Mouse (Mus musculus): ENCODE measurements at regions not wholly inside any gene's neighbourhood (a gene's known extent, or its start where the extent isn't known, plus 50 kb on each side); places are given as distances from the start of the nearest gene placed in this dataset.
A peak's percentile ranks its signal among the peaks of the same experiment; 100 is the strongest.

GRCm38 (mm10) chr4:101329060-101329459 lies 64.0 kb upstream of the Jak1 start:
- Histone ChIP-seq H3K4me2 (ENCODE audit: low read depth, low read length) (no peak overlapping the region), H3K27me3 (ENCODE audit: control insufficient read depth, insufficient read depth, low read length) (no peaks in the 10 kb centered on the region), H3K27ac (ENCODE audit: low read depth) (no peak overlapping the region), H3K4me1 (ENCODE audit: control insufficient read depth, insufficient read depth) (no peaks in the 10 kb centered on the region), H3K36me3 (replicated peaks; ENCODE audit: control insufficient read depth, insufficient read depth, low read length) (no peaks in the 10 kb centered on the region), H3K4me3 (ENCODE audit: low read depth, low read length) (no peak overlapping the region), H3K9me3 (replicated peaks; ENCODE audit: control insufficient read depth, low read length) (no peaks in the 10 kb centered on the region), H3K9ac (replicated peaks; ENCODE audit: low read depth, low read length) (no peak overlapping the region)
- DNase-seq (ENCODE audit: low spot score) (no peak), ATAC-seq (ENCODE audit: insufficient read depth, low read depth) (no peak)
- WGBS, result 74% methylated on average over 7 of the region's 7 CpGs
- TF ChIP-seq CTCF (IDR thresholded peaks at IDR 0.05; ENCODE audit: low read depth), result no peak
- no peak for TF ChIP-seq EP300 (IDR thresholded peaks at IDR 0.05; ENCODE audit: low read depth)

DNA sequence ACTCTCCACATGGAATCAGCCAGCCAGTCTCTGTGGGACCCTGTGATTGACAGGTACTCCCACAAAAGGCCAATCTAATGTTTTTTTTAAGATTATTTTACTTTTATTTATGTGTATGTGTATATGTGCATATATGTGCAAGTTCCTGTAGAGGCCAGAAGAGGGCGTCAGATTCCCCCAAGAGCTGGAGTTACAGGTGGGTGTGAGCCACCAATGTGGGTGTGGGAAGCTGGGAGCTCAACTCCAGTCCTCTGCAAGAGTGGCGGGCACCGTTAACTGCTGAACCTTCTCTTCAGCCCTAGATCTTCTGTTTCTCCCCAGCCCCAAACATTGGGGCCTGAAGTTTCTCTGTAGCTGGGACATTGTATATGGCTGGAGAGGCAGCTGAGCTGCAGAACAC lies 61.0 kb upstream of the Jak1 start:
- 86% methylated on average over 3 of the region's 3 CpGs for WGBS
- H3K9ac ChIP-seq (replicated peaks; ENCODE audit: low read depth, low read length), result no peak overlapping the region
- no peaks in the 10 kb centered on the region for H3K27me3 ChIP-seq (ENCODE audit: control insufficient read depth, insufficient read depth, low read length)
- no peaks in the 10 kb centered on the region for H3K4me1 ChIP-seq (ENCODE audit: control insufficient read depth, insufficient read depth)
- DNase-seq (ENCODE audit: low spot score) (no peak), ATAC-seq (ENCODE audit: insufficient read depth, low read depth) (no peak)
- H3K27ac ChIP-seq (ENCODE audit: low read depth), result no peak overlapping the region
- H3K36me3 ChIP-seq (replicated peaks; ENCODE audit: control insufficient read depth, insufficient read depth, low read length), result no peaks in the 10 kb centered on the region
- TF ChIP-seq CTCF (IDR thresholded peaks at IDR 0.05; ENCODE audit: low read depth) (no peak), EP300 (IDR thresholded peaks at IDR 0.05; ENCODE audit: low read depth) (no peak)
- H3K4me3 ChIP-seq (ENCODE audit: low read depth, low read length), result no peak overlapping the region
- H3K4me2 ChIP-seq (ENCODE audit: low read depth, low read length), result no peak overlapping the region
- H3K9me3 ChIP-seq (replicated peaks; ENCODE audit: control insufficient read depth, low read length), result no peaks in the 10 kb centered on the region

DNA sequence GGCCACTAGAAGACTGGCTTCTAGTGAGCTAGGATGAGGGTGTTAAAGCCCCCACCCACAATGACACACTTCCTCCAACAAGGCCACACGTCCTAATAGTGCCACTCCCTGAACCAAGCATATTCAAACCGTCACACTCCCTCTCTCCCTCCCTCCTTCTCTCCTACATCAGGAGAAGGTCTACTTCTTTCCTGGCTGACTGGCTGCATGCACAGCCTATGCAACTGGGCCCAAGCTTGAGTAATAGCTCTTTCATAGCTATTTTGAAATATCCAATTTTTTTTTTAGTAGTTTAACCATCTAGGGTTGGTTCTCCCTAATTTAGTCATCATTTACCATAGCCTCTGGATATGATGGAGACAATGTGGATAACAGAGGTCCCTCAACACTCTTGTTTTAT lies 56.6 kb upstream of the Jak1 start:
- Histone ChIP-seq H3K27me3 (ENCODE audit: control insufficient read depth, insufficient read depth, low read length) (no peaks in the 10 kb centered on the region), H3K9ac (replicated peaks; ENCODE audit: low read depth, low read length) (no peak overlapping the region)

GRCm38 (mm10) chr4:101320587-101320986 lies 55.5 kb upstream of the Jak1 start:
- Histone ChIP-seq H3K27me3 (ENCODE audit: control insufficient read depth, insufficient read depth, low read length) (no peaks in the 10 kb centered on the region), H3K9me3 (replicated peaks; ENCODE audit: control insufficient read depth, low read length) (no peaks in the 10 kb centered on the region), H3K4me1 (ENCODE audit: control insufficient read depth, insufficient read depth) (no peaks in the 10 kb centered on the region), H3K4me3 (ENCODE audit: low read depth, low read length) (no peak overlapping the region), H3K27ac (ENCODE audit: low read depth) (no peak overlapping the region), H3K36me3 (replicated peaks; ENCODE audit: control insufficient read depth, insufficient read depth, low read length) (no peaks in the 10 kb centered on the region), H3K9ac (replicated peaks; ENCODE audit: low read depth, low read length) (no peak overlapping the region), H3K4me2 (ENCODE audit: low read depth, low read length) (no peak overlapping the region)
- 63% methylated on average over 2 of the region's 2 CpGs for WGBS
- TF ChIP-seq CTCF (IDR thresholded peaks at IDR 0.05; ENCODE audit: low read depth), result peak; percentile 42
- TF ChIP-seq EP300 (IDR thresholded peaks at IDR 0.05; ENCODE audit: low read depth), result no peak
- ATAC-seq (ENCODE audit: insufficient read depth, low read depth), result no peak
- DNase-seq (ENCODE audit: low spot score), result no peak

More for the DNA sequence above, 56.6 kb upstream of the Jak1 start:
- no peak overlapping the region for H3K27ac ChIP-seq (ENCODE audit: low read depth)
- H3K4me1 ChIP-seq (ENCODE audit: control insufficient read depth, insufficient read depth), result no peaks in the 10 kb centered on the region
- H3K4me2 ChIP-seq (ENCODE audit: low read depth, low read length), result no peak overlapping the region
- ATAC-seq (ENCODE audit: insufficient read depth, low read depth) (no peak), DNase-seq (ENCODE audit: low spot score) (no peak)
- H3K36me3 ChIP-seq (replicated peaks; ENCODE audit: control insufficient read depth, insufficient read depth, low read length), result no peaks in the 10 kb centered on the region
- no peaks in the 10 kb centered on the region for H3K9me3 ChIP-seq (replicated peaks; ENCODE audit: control insufficient read depth, low read length)
- TF ChIP-seq EP300 (IDR thresholded peaks at IDR 0.05; ENCODE audit: low read depth) (no peak), CTCF (IDR thresholded peaks at IDR 0.05; ENCODE audit: low read depth) (no peak)
- H3K4me3 ChIP-seq (ENCODE audit: low read depth, low read length), result no peak overlapping the region
- 60% methylated on average over 2 of the region's 2 CpGs for WGBS

DNA sequence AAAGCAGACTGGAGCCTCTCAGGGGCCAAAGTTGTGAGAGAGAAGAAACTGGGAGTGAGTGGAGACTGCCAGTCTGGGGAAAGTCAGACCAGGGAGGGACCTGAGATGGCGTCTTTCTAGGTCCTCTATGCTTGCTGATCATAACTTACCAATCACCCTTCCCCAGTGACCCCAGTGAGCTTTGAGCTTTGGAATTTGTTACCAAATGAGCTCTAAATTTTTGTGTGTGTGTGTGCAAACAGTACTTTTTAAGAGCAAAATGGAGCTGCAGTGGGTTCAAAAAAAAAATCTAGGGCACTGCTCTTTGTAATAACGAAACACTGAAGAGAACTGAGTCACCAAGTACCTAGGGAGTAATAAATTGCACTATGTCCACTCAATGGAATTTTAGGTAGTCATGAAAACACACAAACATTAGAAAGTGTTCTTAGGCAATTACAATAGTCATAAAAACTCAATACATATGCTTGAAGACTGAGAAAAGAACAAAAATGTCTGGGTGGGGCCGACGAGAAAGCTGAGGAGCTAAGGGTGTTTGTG lies 54.7 kb upstream of the Jak1 start:
- no peak for ATAC-seq (ENCODE audit: insufficient read depth, low read depth)
- no peak overlapping the region for H3K9ac ChIP-seq (replicated peaks; ENCODE audit: low read depth, low read length)
- TF ChIP-seq EP300 (IDR thresholded peaks at IDR 0.05; ENCODE audit: low read depth) (no peak), CTCF (IDR thresholded peaks at IDR 0.05; ENCODE audit: low read depth) (no peak)
- H3K27me3 ChIP-seq (ENCODE audit: control insufficient read depth, insufficient read depth, low read length), result no peaks in the 10 kb centered on the region
- WGBS, result 75% methylated on average over 4 of the region's 4 CpGs
- no peaks in the 10 kb centered on the region for H3K36me3 ChIP-seq (replicated peaks; ENCODE audit: control insufficient read depth, insufficient read depth, low read length)
- H3K27ac ChIP-seq (ENCODE audit: low read depth), result no peak overlapping the region
- no peaks in the 10 kb centered on the region for H3K4me1 ChIP-seq (ENCODE audit: control insufficient read depth, insufficient read depth)
- no peak for DNase-seq (ENCODE audit: low spot score)
- no peak overlapping the region for H3K4me2 ChIP-seq (ENCODE audit: low read depth, low read length)
- no peak overlapping the region for H3K4me3 ChIP-seq (ENCODE audit: low read depth, low read length)
- H3K9me3 ChIP-seq (replicated peaks; ENCODE audit: control insufficient read depth, low read length), result no peaks in the 10 kb centered on the region

- Histone ChIP-seq H3K4me3 (ENCODE audit: low read depth, low read length) (no peak overlapping the region), H3K36me3 (replicated peaks; ENCODE audit: control insufficient read depth, insufficient read depth, low read length) (no peaks in the 10 kb centered on the region), H3K4me1 (ENCODE audit: control insufficient read depth, insufficient read depth) (no peaks in the 10 kb centered on the region), H3K9ac (replicated peaks; ENCODE audit: low read depth, low read length) (no peak overlapping the region), H3K4me2 (ENCODE audit: low read depth, low read length) (no peak overlapping the region), H3K27me3 (ENCODE audit: control insufficient read depth, insufficient read depth, low read length) (no peaks in the 10 kb centered on the region), H3K9me3 (replicated peaks; ENCODE audit: control insufficient read depth, low read length) (no peaks in the 10 kb centered on the region), H3K27ac (ENCODE audit: low read depth) (no peak overlapping the region)
- TF ChIP-seq EP300 (IDR thresholded peaks at IDR 0.05; ENCODE audit: low read depth), result no peak
- TF ChIP-seq CTCF (IDR thresholded peaks at IDR 0.05; ENCODE audit: low read depth), result peak; percentile 25; the same call in 1 of the 2 replicates
- no peak for ATAC-seq (ENCODE audit: insufficient read depth, low read depth)
- DNase-seq (ENCODE audit: low spot score), result no peak
- 86% methylated on average over 1 of the region's 1 CpGs for WGBS
Observed at GRCm38 (mm10) chr4:101318836-101319235, 53.8 kb upstream of the Jak1 start.
